Mouse (Mus musculus) skeletal muscle tissue, postnatal 0 days (tissue): ENCODE results near the gene Rybp. TPM values are rescaled to one million over a fixed set of nuclear protein-coding genes. Genes with fewer than 3 reads are reported as not detected.

Source experiments
- polyA plus RNA-seq: library from polyadenylated mRNA; unstranded; fragments of >200 nt; fragmentation: Nextera tagmentation; extraction: Ambion mirVana; gene quantifications from 2 replicates; pipeline ENCODE4 v1.2.1, GENCODE M21; 2015

The Rybp gene
- 4.1 and 4.5 TPM in 2 replicates for polyA plus RNA-seq

GRCm38 (mm10) chr6:100287334-100288015 lies at the start of gene Rybp:
Gene Rybp (minus strand): TSS chr6:100287485.

